Mouse (Mus musculus) layer of hippocampus, postnatal 36 days (tissue): ENCODE results near the gene Cryba2. TPM values are rescaled to one million over a fixed set of nuclear protein-coding genes. Genes with fewer than 3 reads are reported as not detected.

Source experiments
- DNase-seq, 2 experiments: peaks; one replicate each; pipeline ENCODE4 v3.0.0; 2022
- total RNA-seq, 2 experiments: library from RNA; stranded (reverse); gene quantifications; 2 replicates each; pipeline ENCODE4 v1.2.3; 2021

Cryba2 gene
- total RNA-seq, 2 experiments from 2014 or later: not detected

DNA sequence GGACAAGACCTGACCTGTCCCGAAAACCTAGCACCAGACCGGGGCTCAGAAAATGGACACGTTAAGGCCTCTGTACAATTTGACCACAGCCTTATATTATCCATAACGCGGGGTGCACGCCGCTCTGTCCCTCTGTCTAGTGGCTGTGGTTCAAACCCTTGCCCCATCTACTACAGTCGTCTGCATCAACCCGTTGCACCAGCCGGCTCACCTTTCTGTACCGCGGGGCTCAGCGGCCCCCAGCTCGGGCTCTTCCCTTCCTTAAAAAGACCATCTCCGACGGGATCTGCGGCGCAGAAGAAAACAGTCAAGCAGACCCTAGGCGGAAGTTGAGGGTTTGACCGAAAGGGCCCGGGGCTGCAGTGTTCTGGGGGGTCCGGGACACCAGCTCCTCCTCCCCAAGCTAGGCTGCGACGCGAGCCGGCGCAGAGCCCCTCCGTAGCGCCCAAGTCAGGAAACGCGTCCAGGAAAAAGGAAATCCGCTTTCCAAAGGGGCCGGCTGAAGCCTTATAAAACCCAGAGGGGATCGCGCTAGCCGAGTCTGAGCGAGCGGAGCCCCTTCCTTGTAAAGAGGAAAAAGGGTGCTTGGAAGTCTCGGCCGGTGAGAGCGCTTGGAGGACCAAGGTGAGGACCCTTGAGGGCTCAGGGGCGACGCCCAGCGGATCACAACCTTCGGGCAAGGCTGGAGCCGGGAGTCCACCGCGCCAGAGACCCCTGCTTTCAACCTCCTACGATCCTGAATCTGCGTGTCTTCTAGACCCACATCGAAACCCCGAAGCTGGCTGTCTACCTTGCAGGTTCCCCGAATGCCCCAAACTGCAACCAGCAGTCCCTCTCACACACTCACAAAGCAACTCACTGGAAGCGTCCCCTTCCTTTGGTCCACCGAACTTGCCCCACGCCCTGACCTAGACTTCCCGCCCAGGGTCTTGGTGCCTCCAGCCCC, 8.5 kb downstream of the Cryba2 start:
- no peak for DNase-seq

DNA sequence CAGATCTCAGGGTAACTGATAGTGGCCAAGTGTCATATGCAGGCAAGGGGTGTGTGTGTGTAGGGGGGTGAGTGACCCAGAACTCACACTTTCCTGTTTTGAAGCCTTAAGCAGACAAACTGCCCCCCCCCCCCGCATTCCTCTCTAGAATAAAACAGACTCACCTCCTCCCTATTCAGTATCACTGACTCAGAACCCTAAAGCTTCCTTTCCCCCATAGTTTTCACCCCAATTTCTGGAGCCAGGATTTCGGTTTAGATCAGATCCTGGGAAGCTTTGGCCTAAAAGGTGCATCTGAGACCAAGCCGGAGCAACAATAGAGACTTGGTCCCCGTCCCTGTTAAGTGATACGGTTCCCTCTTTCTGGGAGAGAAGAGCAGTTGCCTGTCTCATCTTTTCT, 9.5 kb downstream of the Cryba2 start:
- no peak for DNase-seq

GRCm38 (mm10) chr1:74882828-74883227, 10.1 kb downstream of the Cryba2 start:
- DNase-seq: no peak

GRCm38 (mm10) chr1:74882055-74882734, 10.7 kb downstream of the Cryba2 start:
- DNase-seq: no peak

DNA sequence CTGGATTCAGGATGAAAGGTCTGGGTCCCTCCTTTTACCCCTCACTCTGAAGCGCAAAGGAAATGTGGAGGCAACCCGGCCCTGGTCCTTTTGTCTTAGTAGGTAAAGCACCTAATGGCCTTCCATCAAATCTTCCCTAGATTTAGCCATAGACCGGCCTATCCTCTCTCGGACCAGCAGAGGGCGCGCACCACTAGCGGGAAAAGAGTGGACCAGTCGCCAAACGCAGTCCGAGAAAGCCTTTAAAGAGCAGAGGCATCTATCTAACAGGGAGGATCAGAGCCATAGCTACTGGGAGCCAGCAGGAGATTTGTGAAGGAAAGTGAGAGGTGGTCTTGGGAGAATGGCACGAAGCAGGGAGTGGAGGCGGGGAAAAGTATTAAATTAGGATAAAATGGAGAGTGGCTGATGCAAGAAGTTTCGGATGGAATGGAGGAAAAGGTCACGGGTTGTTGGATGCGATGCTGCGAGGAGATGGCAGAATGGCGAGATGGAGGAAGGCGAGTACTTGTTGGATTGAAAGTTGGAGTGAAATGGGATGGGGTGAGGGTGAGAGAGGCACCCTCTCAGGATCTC, 12.1 kb downstream of the Cryba2 start:
- DNase-seq: peak; percentile 53

- DNase-seq: no peak
These were observed 15.7 kb downstream of the Cryba2 start for GRCm38 (mm10) chr1:74877199-74877598.

DNA sequence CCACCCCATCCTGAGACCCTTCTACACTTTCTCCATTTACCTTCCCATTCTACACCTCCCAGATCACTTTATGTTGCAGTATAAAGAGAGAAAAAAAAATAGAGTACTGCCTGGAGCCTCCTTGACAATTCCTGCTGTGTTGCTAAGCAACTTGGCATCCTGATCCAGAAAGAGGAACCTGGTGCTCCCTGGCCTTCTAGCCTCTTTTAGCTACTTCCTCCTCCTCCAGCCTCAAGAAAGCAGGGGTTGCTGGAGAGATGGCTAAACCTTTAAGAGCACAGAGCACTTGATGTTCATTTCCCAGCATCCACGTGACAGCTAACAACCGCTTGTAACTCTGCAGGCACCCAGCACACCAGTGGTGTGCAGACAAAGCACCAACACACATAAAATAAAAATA, 20.7 kb downstream of the Cryba2 start:
- no peak for DNase-seq

GRCm38 (mm10) chr1:74861783-74862182, 31.2 kb downstream of the Cryba2 start:
- DNase-seq: no peak

GRCm38 (mm10) chr1:74859223-74859984, 33.5 kb downstream of the Cryba2 start:
- peak; percentile 27 to 29 for DNase-seq

GRCm38 (mm10) chr1:74858805-74859204, 34.1 kb downstream of the Cryba2 start:
- DNase-seq: no peak

DNA sequence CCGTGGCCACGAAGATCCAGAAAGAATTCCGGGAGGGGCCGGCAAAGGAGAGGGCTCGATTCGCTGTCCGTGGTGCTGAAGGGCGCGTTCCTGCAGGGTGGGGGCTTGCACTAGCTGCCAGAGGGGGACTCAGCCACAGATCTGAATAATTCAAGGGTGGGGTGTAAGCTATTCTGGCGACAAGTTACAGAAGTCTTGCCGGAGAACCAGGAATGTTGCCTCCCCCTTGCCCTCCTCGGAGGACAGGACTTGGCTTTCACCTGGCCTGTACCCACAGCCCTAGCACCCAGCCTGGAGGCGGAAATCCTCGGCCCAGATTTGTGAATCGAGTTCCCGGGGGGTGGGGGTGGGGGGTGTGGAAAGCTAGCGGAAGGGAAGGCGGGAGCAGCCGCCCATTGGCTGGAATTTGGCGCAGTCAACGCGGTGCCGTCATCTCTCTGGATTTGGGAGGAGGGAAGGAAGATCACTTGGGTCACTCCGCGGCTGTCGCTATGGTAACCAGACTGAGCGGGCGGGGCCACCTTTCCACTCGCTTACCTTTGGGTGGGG, 34.7 kb downstream of the Cryba2 start:
- peak; percentile 88 to 89 for DNase-seq

DNA sequence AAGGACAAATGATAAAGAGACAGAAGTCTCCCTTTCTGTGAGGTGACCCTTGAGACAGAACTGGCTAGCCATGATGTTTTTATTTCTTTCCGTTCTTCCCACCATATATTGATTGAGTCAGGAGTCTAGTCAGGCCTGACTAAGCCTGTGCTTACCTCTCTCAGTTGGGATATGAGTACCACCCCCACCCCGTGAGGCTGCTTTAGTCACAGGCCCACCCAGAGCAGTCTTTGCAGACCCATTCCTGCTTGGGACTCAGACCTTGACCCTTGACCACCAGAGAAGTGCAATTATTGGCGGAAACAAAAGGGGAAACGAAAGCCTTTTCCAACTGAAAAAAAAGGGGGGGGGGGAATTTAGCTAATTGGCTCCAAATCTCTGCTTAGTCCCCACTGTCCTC, 35.3 kb downstream of the Cryba2 start:
- DNase-seq: no peak

GRCm38 (mm10) chr1:74857201-74857600, 35.7 kb downstream of the Cryba2 start:
- peak; percentile 17 to 19 for DNase-seq

DNA sequence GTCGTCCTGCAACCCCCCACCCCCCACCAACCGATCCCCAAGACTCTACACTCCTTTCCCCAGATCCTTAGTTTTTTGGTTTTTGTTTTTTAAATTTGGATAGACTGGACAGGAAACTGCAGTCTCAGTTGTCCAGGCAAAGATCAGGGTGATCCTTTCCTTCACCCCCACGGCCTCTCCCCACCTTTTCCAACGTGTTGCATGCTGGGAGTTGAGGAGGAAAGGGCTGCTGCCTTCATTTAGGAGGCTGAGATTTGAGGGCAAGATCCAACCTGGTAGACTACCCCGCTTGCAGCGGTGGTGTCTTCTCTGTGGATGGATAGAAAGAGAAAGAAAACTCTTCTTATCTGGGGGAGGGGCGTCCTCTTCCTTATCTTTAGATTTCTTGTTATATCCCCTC, 36.2 kb downstream of the Cryba2 start:
- peak in 1 of 2 experiments; percentile 8 for DNase-seq

DNA sequence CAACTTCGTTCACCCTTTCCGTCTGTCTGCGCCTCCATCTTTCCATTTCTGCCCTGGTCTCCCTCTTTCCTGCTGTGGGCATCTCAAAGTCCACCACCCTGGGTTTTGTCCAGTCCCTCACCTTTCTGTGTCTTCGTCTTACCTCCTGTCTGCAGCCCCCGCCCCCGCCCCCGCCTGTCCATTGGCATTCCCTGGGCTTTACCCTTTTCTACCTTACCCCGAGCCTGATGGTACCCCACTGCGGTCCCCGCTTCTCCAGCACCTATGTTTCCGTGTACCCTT, 36.6 kb downstream of the Cryba2 start:
- DNase-seq: no peak

DNA sequence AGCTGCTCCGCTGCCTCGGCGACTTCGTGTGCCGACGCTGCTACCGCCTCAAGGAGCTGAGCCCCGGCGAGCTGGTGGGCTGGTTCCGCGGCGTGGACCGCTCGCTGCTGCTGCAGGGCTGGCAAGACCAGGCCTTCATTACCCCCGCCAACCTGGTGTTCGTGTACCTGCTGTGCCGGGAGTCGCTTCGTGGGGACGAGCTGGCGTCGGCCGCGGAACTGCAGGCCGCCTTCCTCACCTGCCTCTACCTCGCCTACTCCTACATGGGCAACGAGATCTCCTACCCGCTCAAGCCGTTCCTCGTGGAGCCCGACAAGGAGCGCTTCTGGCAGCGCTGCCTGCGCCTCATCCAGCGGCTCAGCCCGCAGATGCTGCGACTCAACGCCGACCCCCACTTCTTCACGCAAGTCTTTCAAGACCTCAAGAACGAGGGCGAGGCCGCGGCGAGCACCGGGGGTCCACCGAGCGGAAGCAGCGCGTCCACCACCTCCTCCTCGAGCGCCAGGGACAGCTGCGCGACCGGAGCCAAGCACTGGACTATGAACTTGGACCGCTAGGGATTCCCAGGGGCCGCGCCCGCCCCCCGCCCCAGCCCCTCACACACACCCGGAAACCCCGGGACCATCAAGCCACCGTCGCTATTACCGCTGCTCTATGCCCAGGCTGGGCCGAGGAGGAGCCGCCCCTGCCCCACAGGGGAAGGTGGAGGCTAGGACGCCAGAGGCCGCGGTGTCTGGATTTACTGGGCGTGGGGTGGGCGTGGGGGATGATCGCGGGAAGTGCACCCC, 37.1 kb downstream of the Cryba2 start:
- peak; percentile 32 to 41 for DNase-seq

- peak; percentile 32 to 37 for DNase-seq
These were observed 37.8 kb downstream of the Cryba2 start for GRCm38 (mm10) chr1:74855156-74855555.

- DNase-seq: peak; percentile 90 to 93
These were observed 38.5 kb downstream of the Cryba2 start, which contains the start of gene Cdk5r2 for GRCm38 (mm10) chr1:74854306-74855056. Gene Cdk5r2 (plus strand): TSS chr1:74854934.

- DNase-seq: no peak
These were observed 41.8 kb downstream of the Cryba2 start for GRCm38 (mm10) chr1:74851001-74851775.

DNA sequence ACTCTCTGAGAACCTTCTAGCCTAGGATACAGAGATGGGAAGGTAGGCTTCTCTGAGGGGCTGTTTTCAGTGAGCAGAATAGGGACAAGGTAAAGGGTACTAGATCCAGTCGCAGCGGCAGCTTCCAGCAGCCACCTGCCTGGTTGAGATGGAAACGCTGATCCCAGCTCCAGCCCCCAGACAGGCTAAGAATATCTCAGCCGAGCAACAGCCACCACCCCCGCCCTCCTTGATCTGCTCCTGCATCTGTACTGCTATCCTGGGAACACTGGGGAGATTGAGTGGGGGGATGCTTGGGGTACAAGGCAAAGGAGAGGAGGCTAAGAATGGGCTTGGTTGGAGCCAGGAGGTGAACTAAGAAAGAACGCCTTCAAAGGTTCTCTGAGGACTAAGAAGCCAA, 42.7 kb downstream of the Cryba2 start:
- DNase-seq: peak; percentile 25 to 45
